Mouse (Mus musculus) hindbrain, embryonic 16.5 days (tissue): ENCODE data around the gene Fbxw8. TPM values are rescaled to one million over a fixed set of nuclear protein-coding genes. Genes with fewer than 3 reads are reported as not detected.

Experiments used
- ATAC-seq: fragments of 200-750 bp; cut with Nextera tagmentation; 2 replicates; pipeline ENCODE4 v1.8.0; 2017; ENCODE audit warnings: moderate TSS enrichment, moderate library complexity
- H3K27ac ChIP-seq: fragments of 300-500 bp; sonication (generic); 2 replicates; pipeline ENCODE4 v1.5.1; 2014; ENCODE audit warnings: low read depth, mild to moderate bottlenecking, control low read depth, low read length, moderate library complexity
- H3K27me3 ChIP-seq: fragments of 300-500 bp; sonication (generic); replicated peaks from 2 replicates; pipeline ENCODE4 v1.6.1; 2014; ENCODE audit warnings: low read length; ENCODE audit not compliant: control insufficient read depth, insufficient read depth
- H3K36me3 ChIP-seq: fragments of 300-500 bp; sonication (generic); 2 replicates; pipeline ENCODE4 v1.6.1; 2014; ENCODE audit warnings: mild to moderate bottlenecking, low read length, moderate library complexity, mixed read lengths; ENCODE audit not compliant: control insufficient read depth, insufficient read depth
- H3K4me1 ChIP-seq: fragments of 300-500 bp; sonication (generic); 2 replicates; pipeline ENCODE4 v1.6.1; 2014; ENCODE audit warnings: low read depth, low read length; ENCODE audit not compliant: control insufficient read depth, insufficient read depth
- H3K4me2 ChIP-seq: fragments of 300-500 bp; sonication (generic); 2 replicates; pipeline ENCODE4 v1.6.1; 2014; ENCODE audit warnings: mild to moderate bottlenecking, low read length, control low read depth, moderate library complexity
- H3K4me3 ChIP-seq: fragments of 300-500 bp; sonication (generic); 2 replicates; pipeline ENCODE4 v1.5.1; 2014; ENCODE audit warnings: mild to moderate bottlenecking, low read length, control low read depth, moderate library complexity
- H3K9ac ChIP-seq: fragments of 300-500 bp; sonication (generic); 2 replicates; pipeline ENCODE4 v1.6.1; 2014; ENCODE audit warnings: low read depth, mild to moderate bottlenecking, control low read depth, low read length, moderate library complexity
- H3K9me3 ChIP-seq: fragments of 300-500 bp; sonication (generic); 2 replicates; pipeline ENCODE4 v1.6.1; 2014; ENCODE audit warnings: mild to moderate bottlenecking, low read length, moderate library complexity; ENCODE audit not compliant: control insufficient read depth
- WGBS: fragments of 180-500 bp; shearing (Covaris S2); extraction: QIAGEN DNeasy Blood & Tissue Kit; methylation state at CpG from one replicate; pipeline ENCODE4 v1.1.7; 2014; 5-methylcytosine and 5-hydroxymethylcytosine counted together
- polyA plus RNA-seq: library from polyadenylated mRNA; unstranded; fragments of >200 nt; fragmentation: Nextera tagmentation; extraction: Ambion mirVana; gene quantifications from 2 replicates; pipeline ENCODE4 v1.2.1, GENCODE M21; 2015

Fbxw8 gene
- polyA plus RNA-seq, 1 experiment from 2014 or later, result 18.7 TPM

GRCm38 (mm10) chr5:118106667-118107066 is 48.6 kb downstream of the Fbxw8 start:
- WGBS, result 82% methylated on average over 10 of the region's 10 CpGs
- no peaks in the 10 kb centered on the region for H3K9me3 ChIP-seq

DNA sequence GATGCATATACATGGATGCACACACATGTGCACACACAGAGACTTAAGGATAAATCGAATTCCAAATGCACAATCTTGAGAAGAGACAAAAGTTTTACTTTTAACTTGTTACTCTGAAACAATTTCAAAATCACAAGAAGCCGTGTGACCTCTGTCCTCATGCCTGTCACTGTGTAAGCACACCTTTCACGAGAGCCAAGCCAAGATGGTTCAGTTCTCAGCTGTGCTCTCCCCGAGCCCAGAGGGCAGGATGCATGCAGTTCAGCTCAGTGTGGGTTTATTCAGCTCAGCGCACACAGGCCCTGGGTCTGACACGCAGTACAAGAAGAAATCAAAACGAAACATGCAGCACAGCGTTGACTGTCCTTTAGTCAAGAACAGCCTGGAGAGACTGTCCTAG is 49.7 kb downstream of the Fbxw8 start:
- no peaks in the 10 kb centered on the region for H3K9me3 ChIP-seq
- no peak for ATAC-seq

More at GRCm38 (mm10) chr5:118106667-118107066, 48.6 kb downstream of the Fbxw8 start:
- Histone ChIP-seq H3K4me1 (peaks cover 21% of the 10 kb centered on the region), H3K4me2 (no peak overlapping the region), H3K27ac (no peak overlapping the region), H3K36me3 (peaks cover 7% of the 10 kb centered on the region; the same call in 1 of the 2 replicates), H3K9ac (no peak overlapping the region), H3K4me3 (no peak overlapping the region), H3K27me3 (no peaks in the 10 kb centered on the region)
- ATAC-seq, result no peak

DNA sequence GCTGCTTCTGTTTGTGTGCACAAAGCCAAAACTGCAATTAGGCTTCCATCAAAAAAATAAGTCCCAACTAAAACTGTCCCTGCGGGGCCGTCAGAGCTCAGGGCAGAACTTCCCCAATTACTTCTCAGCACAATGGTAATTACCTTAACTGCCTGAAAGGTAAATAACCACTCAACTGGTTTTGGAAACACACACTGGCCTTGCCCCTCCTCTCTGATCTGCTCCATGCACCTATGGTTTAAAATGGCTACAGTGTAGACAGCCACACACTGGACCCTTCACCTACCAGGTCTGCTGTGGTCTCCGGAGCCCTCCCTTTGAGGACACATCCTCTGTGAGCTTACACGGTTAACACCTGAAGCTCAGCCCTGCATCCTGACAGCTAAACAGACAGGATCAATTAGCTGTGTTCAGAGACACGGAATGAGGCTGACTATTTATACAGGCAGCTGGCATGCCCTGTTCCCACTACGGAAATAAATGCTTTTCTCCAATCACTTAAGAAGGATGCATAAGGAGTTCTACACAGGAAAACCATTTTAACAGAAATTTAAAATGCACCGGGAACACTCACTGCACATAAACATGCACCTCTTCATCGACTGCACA is 55.3 kb downstream of the Fbxw8 start:
- 0 out of 2 replicates have a peak overlapping the region, but pooled peaks have one; percentile 0 for H3K27ac ChIP-seq
- H3K4me3 ChIP-seq, result no peak overlapping the region
- H3K27me3 ChIP-seq, result no peaks in the 10 kb centered on the region
- no peaks in the 10 kb centered on the region for H3K9me3 ChIP-seq
- peaks cover 21% of the 10 kb centered on the region for H3K4me1 ChIP-seq
- H3K36me3 ChIP-seq, result peaks cover 5% of the 10 kb centered on the region; the same call in 1 of the 2 replicates
- 53% methylated on average over 8 of the region's 8 CpGs for WGBS
- ATAC-seq, result peak; percentile 48
- no peak overlapping the region for H3K9ac ChIP-seq
- no peak overlapping the region for H3K4me2 ChIP-seq

More for the DNA sequence above, 49.7 kb downstream of the Fbxw8 start:
- peaks cover 25% of the 10 kb centered on the region for H3K4me1 ChIP-seq
- H3K4me2 ChIP-seq, result no peak overlapping the region
- H3K4me3 ChIP-seq, result no peak overlapping the region
- H3K9ac ChIP-seq, result no peak overlapping the region
- H3K27me3 ChIP-seq, result no peaks in the 10 kb centered on the region
- WGBS, result 80% methylated on average over 8 of the region's 8 CpGs
- no peak overlapping the region for H3K27ac ChIP-seq
- no peaks in the 10 kb centered on the region for H3K36me3 ChIP-seq

DNA sequence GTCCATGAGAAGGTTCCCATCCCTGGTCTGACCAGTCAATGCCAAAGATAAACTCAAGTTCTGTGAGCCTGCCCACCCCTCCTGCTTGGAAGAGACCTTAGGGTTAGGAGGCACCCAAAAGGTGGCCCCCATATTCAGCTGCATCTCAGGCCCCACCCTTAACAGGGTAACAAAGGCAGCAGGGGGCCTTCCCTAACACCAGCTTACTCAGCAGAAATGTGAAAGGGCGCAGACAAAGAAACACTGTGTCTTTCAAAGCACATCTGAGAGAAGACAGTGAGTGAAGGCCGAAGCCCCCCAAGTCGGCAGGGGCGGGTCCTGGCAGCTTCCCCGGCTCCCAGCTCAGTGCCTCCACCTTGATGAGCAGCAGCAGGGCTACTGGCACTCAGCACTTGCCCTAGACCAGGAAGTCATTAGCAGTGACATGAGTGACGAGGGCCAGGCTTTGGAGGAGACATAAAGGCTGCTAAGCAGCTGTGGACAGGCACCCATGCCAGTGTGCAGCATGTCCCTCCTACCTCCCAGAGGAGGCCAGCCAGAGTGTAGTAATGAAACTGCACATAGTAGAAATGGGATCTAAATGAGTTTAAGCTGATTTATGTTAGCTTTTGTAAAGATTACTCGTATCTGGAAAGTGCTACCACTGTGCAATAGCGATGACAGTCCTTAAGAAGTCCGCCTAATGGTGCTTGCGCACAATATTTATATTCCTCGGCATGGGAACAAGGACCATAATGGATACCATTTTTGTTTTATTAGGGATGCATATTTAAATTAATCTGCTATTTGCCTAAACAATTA is 56.0 kb downstream of the Fbxw8 start:
- no peaks in the 10 kb centered on the region for H3K27me3 ChIP-seq
- H3K9me3 ChIP-seq, result no peaks in the 10 kb centered on the region
- ATAC-seq, result peak; percentile 76
- peaks cover 21% of the 10 kb centered on the region for H3K4me1 ChIP-seq
- H3K4me3 ChIP-seq, result no peak overlapping the region
- H3K9ac ChIP-seq, result peak overlapping the region; percentile 35
- H3K36me3 ChIP-seq, result peaks cover 10% of the 10 kb centered on the region
- no peak overlapping the region; the same call in 1 of the 2 replicates for H3K4me2 ChIP-seq
- H3K27ac ChIP-seq, result peak overlapping the region; percentile 61
- WGBS, result 51% methylated on average over 11 of the region's 11 CpGs

DNA sequence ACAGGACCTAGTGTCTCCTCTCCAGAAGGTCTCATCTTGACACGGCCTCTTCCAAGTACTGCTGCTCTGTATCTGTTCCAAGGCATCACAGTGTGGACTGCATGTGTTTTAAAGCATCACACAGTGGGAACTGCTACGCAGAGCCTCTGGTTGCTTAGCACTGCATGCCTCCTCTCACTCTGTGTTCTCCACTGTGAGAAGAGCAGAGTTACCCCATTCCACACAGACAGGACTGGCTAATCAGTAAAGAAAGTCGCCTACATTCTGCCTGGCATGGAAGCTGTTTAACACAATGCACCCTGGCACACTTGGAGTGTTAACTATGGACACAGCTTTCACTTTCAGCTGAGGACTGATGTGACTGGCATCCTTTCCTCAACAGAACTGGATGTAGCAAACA is 58.9 kb downstream of the Fbxw8 start:
- H3K4me1 ChIP-seq, result peaks cover 25% of the 10 kb centered on the region
- no peak for ATAC-seq
- no peak overlapping the region for H3K4me2 ChIP-seq
- WGBS, result 87% methylated on average over 3 of the region's 3 CpGs
- H3K9me3 ChIP-seq, result no peaks in the 10 kb centered on the region
- H3K36me3 ChIP-seq, result peaks cover 23% of the 10 kb centered on the region
- no peak overlapping the region for H3K9ac ChIP-seq
- H3K4me3 ChIP-seq, result no peak overlapping the region
- H3K27me3 ChIP-seq, result no peaks in the 10 kb centered on the region
- H3K27ac ChIP-seq, result no peak overlapping the region; the same call in 1 of the 2 replicates

DNA sequence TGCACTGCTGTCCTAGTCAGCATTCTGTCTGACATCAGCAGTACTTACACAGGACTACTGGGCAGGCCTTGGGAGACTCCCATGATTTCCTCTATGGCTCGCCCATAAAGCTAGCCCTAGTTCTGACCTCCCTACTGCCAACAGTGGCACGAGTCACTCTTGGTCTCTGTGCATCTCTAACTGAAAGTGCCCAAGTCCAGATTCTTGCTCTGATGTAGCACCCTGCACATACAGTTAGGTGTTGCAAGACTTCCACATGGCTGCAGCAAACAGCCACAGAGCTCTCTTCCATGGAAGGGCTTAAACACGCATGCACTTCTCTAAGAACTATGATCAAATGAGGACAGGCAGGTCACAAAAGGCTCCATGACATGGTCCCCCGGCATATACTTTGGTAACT is 59.4 kb downstream of the Fbxw8 start:
- Histone ChIP-seq H3K27me3 (no peaks in the 10 kb centered on the region), H3K4me1 (peaks cover 23% of the 10 kb centered on the region), H3K27ac (no peak overlapping the region), H3K9ac (no peak overlapping the region), H3K36me3 (peaks cover 27% of the 10 kb centered on the region), H3K4me3 (no peak overlapping the region), H3K9me3 (no peaks in the 10 kb centered on the region), H3K4me2 (no peak overlapping the region)
- no peak for ATAC-seq
- WGBS, result 95% methylated on average over 4 of the region's 4 CpGs

- H3K9ac ChIP-seq, result no peak overlapping the region
- 86% methylated on average over 11 of the region's 11 CpGs for WGBS
Measured at GRCm38 (mm10) chr5:118095433-118095832, 59.8 kb downstream of the Fbxw8 start.

DNA sequence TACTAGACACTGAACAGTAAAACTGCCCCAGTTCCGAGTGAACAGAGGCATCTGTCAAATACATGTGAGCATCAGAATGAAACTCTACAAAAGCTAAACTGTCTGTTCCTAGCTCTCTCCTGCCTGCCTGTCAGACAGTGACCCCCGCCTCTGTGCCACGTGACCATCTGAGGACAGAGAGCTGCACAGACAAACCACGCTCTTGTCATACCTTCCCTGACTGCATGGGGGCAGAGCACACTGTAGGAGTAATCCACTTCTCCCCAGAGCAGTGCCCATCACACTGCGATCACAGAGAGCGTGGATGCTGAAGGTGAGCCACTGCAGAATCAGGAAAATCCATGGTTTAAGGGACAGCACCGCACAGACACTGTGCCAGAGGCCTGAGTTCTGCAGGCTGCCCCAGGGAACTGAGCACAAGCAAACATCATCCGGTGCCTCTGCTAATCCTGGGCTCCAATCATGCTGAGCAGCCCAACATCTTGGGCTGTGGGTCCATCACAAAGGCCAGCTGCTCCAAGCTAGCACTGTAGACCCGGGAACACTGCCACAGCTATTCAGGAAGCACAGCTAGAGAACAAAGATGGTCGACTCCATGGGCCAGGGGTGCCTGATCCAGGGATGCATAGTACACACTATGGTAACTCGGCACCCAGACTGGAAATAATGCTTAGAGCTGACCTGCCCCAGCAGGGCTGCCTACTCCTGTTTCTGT is 61.8 kb downstream of the Fbxw8 start:
- Histone ChIP-seq H3K4me1 (peaks cover 16% of the 10 kb centered on the region), H3K9ac (no peak overlapping the region), H3K27me3 (no peaks in the 10 kb centered on the region), H3K9me3 (no peaks in the 10 kb centered on the region), H3K27ac (no peak overlapping the region; the same call in 1 of the 2 replicates), H3K4me2 (no peak overlapping the region), H3K4me3 (no peak overlapping the region), H3K36me3 (peaks cover 33% of the 10 kb centered on the region)
- peak; percentile 34; the same call in 1 of the 2 replicates for ATAC-seq
- 61% methylated on average over 11 of the region's 11 CpGs for WGBS

More at GRCm38 (mm10) chr5:118095433-118095832, 59.8 kb downstream of the Fbxw8 start:
- Histone ChIP-seq H3K4me2 (no peak overlapping the region), H3K36me3 (peaks cover 31% of the 10 kb centered on the region), H3K27ac (no peak overlapping the region), H3K4me1 (peaks cover 19% of the 10 kb centered on the region), H3K27me3 (no peaks in the 10 kb centered on the region), H3K9me3 (no peaks in the 10 kb centered on the region), H3K4me3 (no peak overlapping the region)
- no peak for ATAC-seq

DNA sequence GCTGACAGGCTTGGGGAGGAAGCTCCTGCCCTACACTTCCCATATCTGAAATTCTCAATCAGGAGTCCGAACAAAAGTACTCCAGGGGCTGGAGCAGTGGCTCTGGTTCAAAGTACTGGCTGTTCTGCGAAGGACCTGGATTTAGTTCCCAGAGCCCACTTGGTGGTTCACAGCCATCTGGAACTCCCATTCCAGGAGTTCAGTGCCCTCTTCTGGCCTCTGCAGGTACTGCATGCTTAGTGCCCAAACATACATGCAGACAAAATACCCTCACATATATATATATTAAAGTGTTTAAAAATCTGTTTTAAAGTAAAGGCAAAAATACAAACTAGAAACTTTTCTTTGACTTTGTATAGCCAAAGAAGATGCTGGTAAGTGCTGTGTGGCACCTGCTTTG is 64.4 kb downstream of the Fbxw8 start:
- no peak overlapping the region for H3K4me3 ChIP-seq
- H3K4me2 ChIP-seq, result no peak overlapping the region
- no peak overlapping the region for H3K27ac ChIP-seq
- H3K9me3 ChIP-seq, result no peaks in the 10 kb centered on the region
- WGBS, result 98% methylated on average over 2 of the region's 2 CpGs
- H3K4me1 ChIP-seq, result peaks cover 22% of the 10 kb centered on the region
- no peak overlapping the region for H3K9ac ChIP-seq
- H3K27me3 ChIP-seq, result no peaks in the 10 kb centered on the region
- no peak for ATAC-seq
- H3K36me3 ChIP-seq, result peaks cover 33% of the 10 kb centered on the region
